In the genomic region with DNA sequence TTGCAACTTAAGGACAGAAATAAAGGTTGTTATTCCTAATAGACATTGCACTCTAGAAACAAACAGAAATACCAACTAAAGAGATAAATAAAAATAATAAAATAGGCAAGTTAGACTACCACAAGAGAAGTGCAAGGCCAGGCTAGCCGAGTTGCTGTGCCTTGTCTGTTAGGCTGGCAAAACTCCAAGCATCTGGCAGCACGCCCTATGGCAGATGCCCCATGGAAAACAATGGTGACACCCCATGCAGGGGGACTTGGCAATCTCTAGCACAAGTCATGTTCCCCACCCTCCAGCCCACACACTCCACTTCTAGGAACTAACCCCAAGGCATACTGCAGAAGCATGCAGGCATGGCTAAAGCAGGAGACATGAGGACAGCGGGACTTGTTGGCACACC, we compare ENCODE assay signal across 11 mouse cellular contexts. TPM values are rescaled to one million over a fixed set of nuclear protein-coding genes. Genes with fewer than 3 reads are reported as not detected.
DNase-seq lines count a peak whose midpoint lies in the region; ATAC-seq and TF ChIP-seq lines count a peak whose summit lies in the region.
"Had no signal": no experiment of that assay in that cellular context is flagged by ENCODE, and none has a peak within 500 bp of the region (broad histone marks: within the 10 kb centered on the region; RNA-seq: fewer than 3 reads in every experiment).

No protein-coding gene starts in this region.

- TF ChIP-seq CTCF in cerebellum, adult 2 months (IDR thresholded peaks at IDR 0.05; ENCODE audit: borderline replicate concordance, insufficient read depth, low read depth, low read length) = no peak

- intact Hi-C loops in heart, postnatal 36 days (cut with DNase I) = no loop called here

- H3K27me3 ChIP-seq in heart, embryonic 12.5 days (replicated peaks) = peaks cover 19% of the 10 kb centered on the region
- H3K27me3 ChIP-seq in cerebellum, adult 2 months (ENCODE audit: control insufficient read depth, insufficient read depth, low read length) = no peaks in the 10 kb centered on the region

- TF ChIP-seq POLR2A in cerebellum, adult 2 months (IDR thresholded peaks at IDR 0.05; ENCODE audit: borderline replicate concordance, insufficient read depth, low read length) = no peak

- no peak overlapping the region for H3K4me3 ChIP-seq in heart, embryonic 12.5 days
- H3K4me3 ChIP-seq in cerebellum, adult 2 months (replicated peaks; ENCODE audit: insufficient read depth, low read depth, low read length) = no peak overlapping the region

- 70% methylated on average over 3 of the region's 3 CpGs for WGBS in heart, embryonic 12.5 days
- 29% methylated on average over 3 of the region's 3 CpGs for WGBS in cerebellum, adult 2 months

- peak; percentile 41 to 58 for DNase-seq in heart, postnatal 36 days
- DNase-seq in right cerebral cortex, postnatal 10 days (ENCODE audit: low spot score in 2 of 2) = peak; percentile 66 to 73
- no peak for DNase-seq in right cerebral cortex, postnatal 36 days (ENCODE audit: low spot score in 2 of 2)
- DNase-seq in cerebellum, adult 2 months = peak; percentile 78 to 80
- peak; percentile 61 to 71 for DNase-seq in lung, postnatal 4 days
- DNase-seq in right cerebral cortex, adult 2 months (ENCODE audit: low spot score in 2 of 2) = no peak
- DNase-seq in left cerebral cortex, adult 18-20 months (ENCODE audit: low spot score in 2 of 2) = no peak
- DNase-seq: kidney, adult 8-10 months; thymus, postnatal 4 days had no signal

- no peak overlapping the region for H3K9ac ChIP-seq in heart, embryonic 12.5 days

- no peak overlapping the region for H3K4me2 ChIP-seq in heart, embryonic 12.5 days

- ATAC-seq in heart, embryonic 12.5 days (ENCODE audit: insufficient number of reproducible peaks, low FRiP score) = no peak

- peaks cover 15% of the 10 kb centered on the region for H3K4me1 ChIP-seq in heart, embryonic 12.5 days (replicated peaks)
- peaks cover 15% of the 10 kb centered on the region for H3K4me1 ChIP-seq in cerebellum, adult 2 months (ENCODE audit: control insufficient read depth, insufficient read depth, low read length)

- H3K36me3 ChIP-seq in heart, embryonic 12.5 days = no peaks in the 10 kb centered on the region

- no peaks in the 10 kb centered on the region for H3K9me3 ChIP-seq in heart, embryonic 12.5 days (replicated peaks)

- no peak overlapping the region for H3K27ac ChIP-seq in heart, embryonic 12.5 days (ENCODE audit: poor library complexity, severe bottlenecking)
- no peak overlapping the region for H3K27ac ChIP-seq in cerebellum, adult 2 months (ENCODE audit: insufficient read depth, low read length)

RNA-seq across cellular contexts. Expression of a gene that starts 47.6 kb away (rescaled TPM):
- 1 to 10 TPM; 5.0 to 6.4 TPM for total RNA-seq in heart, postnatal 36 days (2021)
- 3.4 and 4.1 TPM in 2 replicates for polyA plus RNA-seq in heart, embryonic 12.5 days (2016; fragmentation: Nextera tagmentation; extraction: Ambion mirVana)
- polyA plus RNA-seq in cerebellum, adult 2 months (2012; rRNA removed) = 127 and 156 TPM in 2 replicates
- total RNA-seq in left cerebral cortex, adult 18-20 months (2021) = 10 to 100 TPM; 41.8 to 46.8 TPM
- total RNA-seq: granulocyte monocyte progenitor cell, adult 5-6 weeks had no signal

Comparison
In these comparisons a context has a peak if more than half of its experiments do, and no peak if none do; other contexts are left out.
1. DNase-seq: peak in heart, postnatal 36 days (2 of 2), right cerebral cortex, postnatal 10 days (2 of 2), cerebellum, adult 2 months (2 of 2) and lung, postnatal 4 days (2 of 2); none in right cerebral cortex, postnatal 36 days (0 of 2), right cerebral cortex, adult 2 months (0 of 2) and left cerebral cortex, adult 18-20 months (0 of 2).
2. RNA of a gene that starts 47.6 kb away (total RNA-seq): 41.8 to 46.8 TPM in left cerebral cortex, adult 18-20 months; 5.0 to 6.4 TPM in heart, postnatal 36 days; every median in the first group is over 4 times any median in the second.